Mouse (Mus musculus) hindbrain, embryonic 15.5 days (tissue): ENCODE measurements around the gene March10. TPM values are rescaled to one million over a fixed set of nuclear protein-coding genes. Genes with fewer than 3 reads are reported as not detected.
A peak's percentile ranks its signal among the peaks of the same experiment; 100 is the strongest.

Experiments
- ATAC-seq: fragments of 200-750 bp; cut with Nextera tagmentation; 2 replicates; pipeline ENCODE4 v1.8.0; 2017; ENCODE audit warnings: low read depth, moderate number of reproducible peaks, moderate TSS enrichment; ENCODE audit not compliant: low FRiP score
- H3K27ac ChIP-seq: fragments of 300-500 bp; sonication (generic); replicated peaks from 2 replicates; pipeline ENCODE4 v1.5.1; 2015; ENCODE audit warnings: mild to moderate bottlenecking, inconsistent platforms
- H3K27me3 ChIP-seq: fragments of 300-500 bp; sonication (generic); 2 replicates; pipeline ENCODE4 v1.6.1; 2015; ENCODE audit warnings: control low read depth, inconsistent platforms
- H3K36me3 ChIP-seq: fragments of 300-500 bp; sonication (generic); 2 replicates; pipeline ENCODE4 v1.6.1; 2015; ENCODE audit warnings: control low read depth, inconsistent platforms
- H3K4me1 ChIP-seq: fragments of 300-500 bp; sonication (generic); replicated peaks from 2 replicates; pipeline ENCODE4 v1.6.1; 2015; ENCODE audit warnings: control low read depth, inconsistent platforms
- H3K4me2 ChIP-seq: fragments of 300-500 bp; sonication (generic); 2 replicates; pipeline ENCODE4 v1.6.1; 2015; ENCODE audit warnings: moderate library complexity, mild to moderate bottlenecking, inconsistent platforms
- H3K4me3 ChIP-seq: fragments of 300-500 bp; sonication (generic); 2 replicates; pipeline ENCODE4 v1.5.1; 2015; ENCODE audit warnings: mild to moderate bottlenecking, inconsistent platforms
- H3K9ac ChIP-seq: fragments of 300-500 bp; sonication (generic); 2 replicates; pipeline ENCODE4 v1.6.1; 2015; ENCODE audit warnings: inconsistent platforms
- H3K9me3 ChIP-seq: fragments of 300-500 bp; sonication (generic); 2 replicates; pipeline ENCODE4 v1.6.1; 2016; ENCODE audit warnings: control low read depth, inconsistent platforms
- WGBS: fragments of 180-500 bp; shearing (Covaris S2); methylation state at CpG from one replicate; pipeline ENCODE4 v1.1.7; 2015; 5-methylcytosine and 5-hydroxymethylcytosine counted together
- polyA plus RNA-seq: library from polyadenylated mRNA; unstranded; fragments of >200 nt; fragmentation: Nextera tagmentation; extraction: Ambion mirVana; gene quantifications from 2 replicates; pipeline ENCODE4 v1.2.1, GENCODE M21; 2015

March10 gene
- polyA plus RNA-seq, 1 experiment from 2014 or later: 0.32 TPM

DNA sequence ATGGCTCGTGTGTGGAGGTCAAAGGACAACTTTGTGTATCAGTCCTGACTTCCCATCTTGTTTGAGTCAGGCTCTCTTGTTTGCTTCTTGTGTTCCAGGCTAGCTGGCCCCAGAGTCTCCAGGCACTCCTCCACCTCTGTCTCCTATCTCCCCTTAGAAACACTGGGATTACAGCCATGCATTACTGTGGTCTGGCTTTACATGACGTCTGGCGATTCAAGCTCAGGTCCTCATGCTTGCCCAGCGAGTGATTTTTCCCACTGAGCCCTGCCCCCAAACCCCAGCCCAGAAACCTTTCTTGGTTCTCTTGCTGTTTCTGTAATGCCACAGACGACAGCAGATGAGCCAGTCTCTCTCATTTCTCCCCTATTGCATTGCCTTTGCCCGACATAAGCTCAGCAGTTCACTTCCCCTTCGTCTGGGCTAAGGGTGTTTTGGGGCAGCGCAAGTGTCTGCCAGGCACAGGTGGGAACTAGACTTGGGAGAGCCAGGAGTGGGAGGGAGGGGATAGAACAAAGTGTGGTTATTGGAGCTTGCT lies 8.0 kb upstream of the March10 start:
- no peaks in the 10 kb centered on the region for H3K9me3 ChIP-seq
- H3K4me1 ChIP-seq: peaks cover 9% of the 10 kb centered on the region
- ATAC-seq: no peak
- H3K27ac ChIP-seq: no peak overlapping the region
- no peaks in the 10 kb centered on the region for H3K36me3 ChIP-seq
- H3K4me2 ChIP-seq: no peak overlapping the region
- H3K9ac ChIP-seq: no peak overlapping the region
- H3K27me3 ChIP-seq: no peaks in the 10 kb centered on the region
- H3K4me3 ChIP-seq: no peak overlapping the region
- 74% methylated on average over 8 of the region's 8 CpGs for WGBS

GRCm38 (mm10) chr11:105459900-105460299 lies 3.4 kb upstream of the March10 start:
- ATAC-seq: no peak
- H3K4me1 ChIP-seq: peaks cover 20% of the 10 kb centered on the region
- H3K9me3 ChIP-seq: no peaks in the 10 kb centered on the region
- no peak overlapping the region for H3K27ac ChIP-seq
- 29% methylated on average over 5 of the region's 5 CpGs for WGBS
- no peak overlapping the region for H3K4me3 ChIP-seq
- no peaks in the 10 kb centered on the region for H3K27me3 ChIP-seq
- H3K36me3 ChIP-seq: no peaks in the 10 kb centered on the region
- no peak overlapping the region for H3K9ac ChIP-seq
- H3K4me2 ChIP-seq: no peak overlapping the region

- ATAC-seq: no peak
- Histone ChIP-seq H3K4me2 (peak overlapping the region; percentile 76), H3K9ac (peak overlapping the region; percentile 36), H3K9me3 (no peaks in the 10 kb centered on the region), H3K4me3 (peak overlapping the region; percentile 43), H3K36me3 (no peaks in the 10 kb centered on the region), H3K27ac (peak overlapping the region; percentile 87), H3K4me1 (peaks cover 20% of the 10 kb centered on the region), H3K27me3 (no peaks in the 10 kb centered on the region)
- 33% methylated on average over 7 of the region's 7 CpGs for WGBS
These were observed 506 bp upstream of the March10 start for GRCm38 (mm10) chr11:105457041-105457440.

DNA sequence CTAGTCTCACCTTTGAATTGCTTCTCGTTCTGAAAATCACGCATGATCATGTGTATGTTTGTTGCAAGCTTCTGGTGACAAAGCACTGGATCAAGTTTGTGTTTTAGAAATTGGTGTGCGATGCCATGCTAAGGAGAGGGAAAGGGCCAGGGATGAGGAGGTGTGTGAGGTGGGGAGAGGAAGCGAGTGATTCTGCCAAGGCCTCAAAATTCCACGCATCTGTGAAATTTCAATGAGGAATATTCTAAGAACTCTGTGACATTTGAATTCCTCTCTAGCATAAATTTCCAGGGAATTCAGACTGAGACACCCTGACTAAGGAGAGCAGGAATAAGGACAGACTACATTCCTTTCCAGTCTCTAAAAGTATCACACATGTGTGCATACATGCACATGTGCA lies 1.4 kb downstream of the March10 start:
- Histone ChIP-seq H3K9me3 (no peaks in the 10 kb centered on the region), H3K4me2 (no peak overlapping the region), H3K27me3 (no peaks in the 10 kb centered on the region), H3K36me3 (no peaks in the 10 kb centered on the region), H3K9ac (no peak overlapping the region), H3K27ac (no peak overlapping the region), H3K4me1 (peaks cover 20% of the 10 kb centered on the region), H3K4me3 (no peak overlapping the region)
- 81% methylated on average over 5 of the region's 5 CpGs for WGBS
- no peak for ATAC-seq

GRCm38 (mm10) chr11:105453084-105453483 lies 3.5 kb downstream of the March10 start:
- Histone ChIP-seq H3K27ac (no peak overlapping the region), H3K4me2 (no peak overlapping the region), H3K27me3 (no peaks in the 10 kb centered on the region), H3K9me3 (no peaks in the 10 kb centered on the region), H3K4me3 (no peak overlapping the region), H3K36me3 (no peaks in the 10 kb centered on the region), H3K9ac (no peak overlapping the region), H3K4me1 (peaks cover 18% of the 10 kb centered on the region)
- no peak for ATAC-seq
- WGBS: 94% methylated on average over 4 of the region's 4 CpGs

DNA sequence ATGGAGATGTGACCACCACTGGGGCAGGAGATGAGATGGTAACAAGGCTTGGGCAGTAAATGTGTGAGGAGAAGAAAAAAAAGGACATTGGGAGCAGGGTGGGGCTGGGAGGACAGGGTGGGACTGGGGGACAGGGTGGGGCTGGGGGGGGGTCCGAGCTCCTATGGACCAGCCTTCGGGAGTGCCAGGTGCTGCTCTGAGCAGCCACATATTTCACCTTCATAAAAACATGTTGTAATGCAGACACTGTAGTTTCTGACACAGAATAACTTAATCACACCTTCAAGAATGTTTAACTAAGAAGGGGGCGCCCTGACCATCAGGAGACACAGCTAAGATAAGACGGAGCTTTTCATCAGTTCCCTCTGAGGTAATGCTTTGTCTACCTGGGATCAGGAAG lies 4.0 kb downstream of the March10 start:
- Histone ChIP-seq H3K4me3 (no peak overlapping the region), H3K9ac (no peak overlapping the region), H3K4me1 (peaks cover 12% of the 10 kb centered on the region), H3K27ac (no peak overlapping the region), H3K9me3 (no peaks in the 10 kb centered on the region), H3K36me3 (no peaks in the 10 kb centered on the region), H3K27me3 (no peaks in the 10 kb centered on the region), H3K4me2 (no peak overlapping the region)
- ATAC-seq: no peak
- 88% methylated on average over 4 of the region's 4 CpGs for WGBS

DNA sequence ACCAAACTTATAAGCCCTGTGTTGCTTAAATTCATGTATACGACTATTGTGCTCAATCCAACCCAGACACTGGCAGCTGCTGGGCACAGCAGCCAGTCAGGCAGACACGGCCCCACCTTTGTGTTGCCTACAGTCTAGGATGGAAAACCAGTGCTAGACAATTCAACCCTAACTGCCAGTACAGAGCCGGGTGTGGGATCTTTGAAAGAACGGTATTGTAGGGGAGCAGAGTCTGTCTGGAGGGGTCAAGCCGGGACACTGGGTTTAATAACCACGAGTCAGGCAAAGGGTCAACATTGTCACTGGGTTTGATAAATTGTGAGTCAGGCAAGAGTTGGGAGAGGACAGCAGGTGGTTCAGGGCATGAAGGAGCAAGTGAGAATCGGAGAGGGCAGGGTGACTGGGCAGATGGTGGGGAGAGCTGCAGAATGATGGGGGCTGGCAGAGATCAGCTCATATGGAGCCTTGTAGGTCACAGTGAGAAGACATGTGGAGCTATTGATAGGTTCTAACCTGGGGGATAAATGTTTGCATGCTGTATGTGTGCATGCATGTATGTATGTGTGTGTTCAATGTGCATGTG lies 4.9 kb downstream of the March10 start:
- no peak overlapping the region for H3K27ac ChIP-seq
- H3K4me1 ChIP-seq: peaks cover 6% of the 10 kb centered on the region
- no peak overlapping the region for H3K4me2 ChIP-seq
- ATAC-seq: no peak
- H3K9ac ChIP-seq: no peak overlapping the region
- H3K9me3 ChIP-seq: no peaks in the 10 kb centered on the region
- no peaks in the 10 kb centered on the region for H3K27me3 ChIP-seq
- H3K4me3 ChIP-seq: no peak overlapping the region
- no peaks in the 10 kb centered on the region for H3K36me3 ChIP-seq
- 16% methylated on average over 7 of the region's 7 CpGs for WGBS

GRCm38 (mm10) chr11:105449581-105450315 lies 6.8 kb downstream of the March10 start:
- Histone ChIP-seq H3K36me3 (no peaks in the 10 kb centered on the region), H3K27me3 (no peaks in the 10 kb centered on the region), H3K27ac (no peak overlapping the region), H3K4me3 (no peak overlapping the region), H3K9ac (no peak overlapping the region), H3K4me2 (no peak overlapping the region), H3K9me3 (no peaks in the 10 kb centered on the region), H3K4me1 (no peaks in the 10 kb centered on the region)
- WGBS: 67% methylated on average over 12 of the region's 12 CpGs
- no peak for ATAC-seq

GRCm38 (mm10) chr11:105447661-105448060 lies 8.9 kb downstream of the March10 start:
- Histone ChIP-seq H3K36me3 (no peaks in the 10 kb centered on the region), H3K27me3 (no peaks in the 10 kb centered on the region), H3K27ac (no peak overlapping the region), H3K4me2 (no peak overlapping the region), H3K9me3 (no peaks in the 10 kb centered on the region), H3K9ac (no peak overlapping the region), H3K4me1 (no peaks in the 10 kb centered on the region), H3K4me3 (no peak overlapping the region)
- WGBS: 81% methylated on average over 6 of the region's 6 CpGs
- ATAC-seq: no peak

DNA sequence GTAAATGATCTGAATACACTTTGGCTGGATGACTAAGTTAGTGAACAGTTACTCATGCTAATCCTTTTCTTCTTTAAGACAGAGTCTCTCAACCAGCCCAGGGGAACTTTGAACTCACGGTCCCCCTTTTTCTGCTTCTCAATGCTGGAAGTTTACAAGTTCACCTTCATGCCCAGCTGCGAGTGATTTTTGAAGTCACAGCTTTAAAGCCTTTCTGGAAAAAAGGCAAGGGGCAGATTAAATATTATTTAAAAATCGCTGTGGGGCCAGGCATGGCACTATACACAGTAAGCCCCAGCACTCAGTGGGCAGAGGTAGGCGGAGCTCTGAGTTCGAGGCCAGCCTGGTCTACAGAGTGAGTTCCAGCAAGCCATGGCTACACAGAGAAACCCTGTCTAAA lies 10.3 kb downstream of the March10 start:
- no peak overlapping the region for H3K4me3 ChIP-seq
- H3K9ac ChIP-seq: no peak overlapping the region
- no peaks in the 10 kb centered on the region for H3K4me1 ChIP-seq
- H3K36me3 ChIP-seq: no peaks in the 10 kb centered on the region
- 91% methylated on average over 5 of the region's 5 CpGs for WGBS
- H3K27me3 ChIP-seq: no peaks in the 10 kb centered on the region
- ATAC-seq: no peak
- H3K4me2 ChIP-seq: no peak overlapping the region
- no peak overlapping the region for H3K27ac ChIP-seq
- no peaks in the 10 kb centered on the region for H3K9me3 ChIP-seq

DNA sequence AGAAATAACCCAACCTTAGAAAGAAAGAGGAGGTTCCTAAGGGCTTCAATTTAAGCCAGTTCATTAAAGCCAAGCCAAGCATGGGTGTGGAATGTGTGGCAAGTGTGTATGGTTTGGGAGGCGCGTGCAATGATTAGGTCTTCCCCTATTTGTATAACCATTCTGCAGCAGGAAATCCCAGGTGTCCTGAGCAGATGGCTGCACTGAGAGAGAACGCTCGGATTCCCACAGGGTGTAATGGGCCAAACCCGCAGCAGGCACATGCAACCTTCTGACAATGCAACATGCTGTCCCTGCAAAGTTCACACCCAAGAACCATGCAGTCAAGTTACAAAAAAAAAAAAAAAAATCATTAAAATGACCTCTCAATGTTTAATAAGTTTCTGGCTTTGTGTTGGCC lies 10.8 kb downstream of the March10 start:
- H3K4me1 ChIP-seq: no peaks in the 10 kb centered on the region
- H3K36me3 ChIP-seq: no peaks in the 10 kb centered on the region
- no peak for ATAC-seq
- H3K27me3 ChIP-seq: no peaks in the 10 kb centered on the region
- no peak overlapping the region for H3K9ac ChIP-seq
- no peak overlapping the region for H3K4me2 ChIP-seq
- no peak overlapping the region for H3K27ac ChIP-seq
- WGBS: 41% methylated on average over 5 of the region's 5 CpGs
- no peaks in the 10 kb centered on the region for H3K9me3 ChIP-seq
- no peak overlapping the region for H3K4me3 ChIP-seq

DNA sequence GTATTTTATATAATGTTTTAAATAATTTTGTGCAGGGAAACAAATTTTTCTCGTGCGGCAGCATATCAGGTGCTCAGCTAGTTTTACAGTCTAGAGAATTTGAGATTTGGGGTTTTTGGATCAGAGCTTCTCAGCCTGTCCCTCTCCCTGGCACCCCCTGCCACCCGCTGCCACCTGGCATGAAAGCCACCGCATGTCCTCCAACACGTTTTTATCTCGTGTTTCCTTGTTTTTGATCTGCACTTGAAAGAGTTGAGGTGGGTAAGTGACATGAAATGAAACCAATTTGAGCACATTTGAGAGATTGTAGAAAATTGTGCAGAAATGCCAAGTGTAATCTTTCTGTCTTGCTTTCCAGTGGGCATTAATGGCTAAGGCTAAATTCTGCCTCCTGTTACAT lies 11.6 kb downstream of the March10 start:
- Histone ChIP-seq H3K36me3 (no peaks in the 10 kb centered on the region), H3K4me2 (no peak overlapping the region), H3K9ac (no peak overlapping the region), H3K9me3 (no peaks in the 10 kb centered on the region), H3K27me3 (no peaks in the 10 kb centered on the region), H3K4me1 (no peaks in the 10 kb centered on the region), H3K4me3 (no peak overlapping the region), H3K27ac (no peak overlapping the region)
- no peak for ATAC-seq
- 78% methylated on average over 6 of the region's 6 CpGs for WGBS
